Mouse (Mus musculus) heart, embryonic 16.5 days (tissue): ENCODE results near the gene Sfxn5. TPM values are rescaled to one million over a fixed set of nuclear protein-coding genes. Genes with fewer than 3 reads are reported as not detected.
A peak's percentile ranks its signal among the peaks of the same experiment; 100 is the strongest.

Source experiments
- ATAC-seq: fragments of 200-750 bp; cut with Nextera tagmentation; replicated peaks from 2 replicates; pipeline ENCODE4 v1.8.0; 2017; ENCODE audit warnings: moderate number of reproducible peaks; ENCODE audit not compliant: insufficient read depth, low FRiP score; ENCODE audit errors: extremely low read depth
- H3K27ac ChIP-seq: fragments of 300-500 bp; sonication (generic); 2 replicates; pipeline ENCODE4 v1.5.1; 2014; ENCODE audit warnings: mild to moderate bottlenecking, low read length, control low read depth, moderate library complexity
- H3K27me3 ChIP-seq: fragments of 300-500 bp; sonication (generic); 2 replicates; pipeline ENCODE4 v1.6.1; 2014; ENCODE audit warnings: low read length, mixed read lengths; ENCODE audit not compliant: control insufficient read depth, insufficient read depth
- H3K36me3 ChIP-seq: fragments of 300-500 bp; sonication (generic); 2 replicates; pipeline ENCODE4 v1.6.1; 2014; ENCODE audit not compliant: control insufficient read depth, insufficient read depth
- H3K4me1 ChIP-seq: fragments of 300-500 bp; sonication (generic); 2 replicates; pipeline ENCODE4 v1.6.1; 2014; ENCODE audit warnings: low read length, mixed read lengths; ENCODE audit not compliant: control insufficient read depth, insufficient read depth
- H3K4me2 ChIP-seq: fragments of 300-500 bp; sonication (generic); 2 replicates; pipeline ENCODE4 v1.6.1; 2014; ENCODE audit warnings: low read depth, mild to moderate bottlenecking, control low read depth, low read length
- H3K4me3 ChIP-seq: fragments of 300-500 bp; sonication (generic); 2 replicates; pipeline ENCODE4 v1.5.1; 2014; ENCODE audit warnings: mild to moderate bottlenecking, control low read depth, low read length
- H3K9ac ChIP-seq: fragments of 300-500 bp; sonication (generic); 2 replicates; pipeline ENCODE4 v1.6.1; 2014; ENCODE audit warnings: low read length, control low read depth
- H3K9me3 ChIP-seq: fragments of 300-500 bp; sonication (generic); replicated peaks from 2 replicates; pipeline ENCODE4 v1.6.1; 2016; ENCODE audit warnings: low read length; ENCODE audit not compliant: control insufficient read depth
- WGBS: fragments of 180-500 bp; shearing (Covaris S2); extraction: QIAGEN DNeasy Blood & Tissue Kit; methylation state at CpG from one replicate; pipeline ENCODE4 v1.1.7; 2014; 5-methylcytosine and 5-hydroxymethylcytosine counted together
- polyA plus RNA-seq: library from polyadenylated mRNA; unstranded; fragments of >200 nt; fragmentation: Nextera tagmentation; extraction: Ambion mirVana; gene quantifications from 2 replicates; pipeline ENCODE4 v1.2.1, GENCODE M21; 2015

Gene Sfxn5
- polyA plus RNA-seq = 3.2 and 4.9 TPM in 2 replicates

DNA sequence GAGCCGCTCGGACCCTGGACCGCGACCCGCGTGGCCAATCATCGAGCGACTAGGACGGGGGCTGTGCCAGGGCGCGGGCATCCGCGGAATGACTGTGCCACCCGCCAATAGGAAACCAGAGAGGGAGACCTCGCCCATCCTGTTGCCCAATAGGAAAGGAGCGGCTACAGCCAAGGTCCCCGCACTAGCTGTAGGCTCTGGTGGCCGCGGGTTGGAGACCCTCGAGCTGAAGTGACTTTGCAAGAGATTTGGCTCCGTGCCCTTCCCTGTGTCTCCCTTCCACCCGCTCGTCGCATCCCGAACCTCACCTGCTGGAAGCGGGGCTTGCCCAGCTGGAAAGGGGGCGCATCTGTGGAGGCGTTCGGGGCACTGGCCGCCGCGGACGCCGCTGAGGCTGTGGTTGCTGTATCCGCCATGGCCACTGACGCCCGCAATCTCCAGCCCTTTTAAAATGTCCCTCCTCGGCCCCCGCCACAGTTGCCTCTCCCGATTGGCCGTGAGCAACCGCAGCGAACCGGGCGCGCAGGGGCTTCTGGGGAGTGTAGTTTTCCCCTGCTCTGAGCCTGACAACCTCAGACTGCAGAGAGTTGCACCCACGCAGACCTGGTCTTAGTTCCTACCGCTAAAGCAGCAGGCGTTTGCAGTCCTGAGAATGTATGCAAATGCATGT, at the start of gene Sfxn5:
Sfxn5 (minus strand) TSS at position 423 of the 670 bp plus-strand sequence.
- peaks cover 7% of the 10 kb centered on the region for H3K4me1 ChIP-seq
- H3K4me3 ChIP-seq = peak within 1 kb of the TSS; percentile 83
- no peaks in the 10 kb centered on the region; the same call in 1 of the 2 replicates for H3K27me3 ChIP-seq
- WGBS = under 1% methylated on average over 49 of the region's 49 CpGs
- peak within 1 kb of the TSS; percentile 83 for H3K9ac ChIP-seq
- H3K4me2 ChIP-seq = peak within 1 kb of the TSS; percentile 99
- H3K27ac ChIP-seq = peak within 1 kb of the TSS; percentile 95
- H3K36me3 ChIP-seq = peaks cover 14% of the 10 kb centered on the region
- ATAC-seq = peak; percentile 97
- H3K9me3 ChIP-seq = no peaks in the 10 kb centered on the region

DNA sequence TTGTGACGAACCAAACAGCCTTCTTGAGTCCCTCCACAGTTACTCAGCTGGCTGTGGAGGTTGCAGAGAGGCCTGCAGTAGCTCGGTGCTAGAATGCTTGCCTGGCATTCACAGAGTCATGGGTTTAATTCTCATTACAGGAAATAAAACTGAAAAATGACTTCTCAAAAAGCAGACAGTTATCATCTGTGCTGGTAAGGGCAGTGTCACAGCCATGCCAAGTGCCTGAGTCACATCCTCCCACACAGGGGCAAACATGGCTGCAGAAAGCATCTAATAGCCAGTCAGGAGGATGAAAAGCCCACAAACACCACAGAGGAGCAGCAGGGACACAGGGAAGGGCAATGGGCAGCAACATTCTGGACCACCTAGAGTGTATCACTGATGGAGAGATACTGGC, 49.6 kb upstream of the Sfxn5 start:
- no peak for ATAC-seq
- no peaks in the 10 kb centered on the region for H3K36me3 ChIP-seq
- 79% methylated on average over 2 of the region's 2 CpGs for WGBS
- peaks cover 17% of the 10 kb centered on the region for H3K4me1 ChIP-seq
- no peak overlapping the region for H3K9ac ChIP-seq
- no peak overlapping the region for H3K4me3 ChIP-seq
- peaks cover 4% of the 10 kb centered on the region; the same call in 1 of the 2 replicates for H3K27me3 ChIP-seq
- no peak overlapping the region for H3K27ac ChIP-seq
- H3K4me2 ChIP-seq = no peak overlapping the region
- no peaks in the 10 kb centered on the region for H3K9me3 ChIP-seq

DNA sequence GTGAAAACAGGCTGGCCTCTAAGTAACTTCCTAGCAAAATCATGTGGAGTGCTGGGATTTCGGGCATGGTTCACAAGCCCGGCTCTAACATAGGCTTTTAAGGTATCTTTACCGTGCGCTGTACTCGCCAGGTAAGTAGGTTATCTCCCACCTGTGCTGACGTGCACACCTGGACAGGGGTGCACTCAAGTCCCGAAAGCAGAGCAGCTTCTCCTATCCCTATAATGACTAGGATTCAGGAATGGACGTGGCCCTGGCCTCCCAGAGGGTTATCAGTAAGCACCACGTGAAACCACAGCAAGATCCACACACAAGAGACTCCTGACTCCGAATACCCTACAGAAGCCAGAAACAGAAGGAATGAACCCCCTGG, 48.4 kb upstream of the Sfxn5 start:
- ATAC-seq = no peak
- Histone ChIP-seq H3K4me1 (peaks cover 17% of the 10 kb centered on the region), H3K27me3 (no peaks in the 10 kb centered on the region), H3K9ac (no peak overlapping the region), H3K36me3 (no peaks in the 10 kb centered on the region), H3K4me2 (no peak overlapping the region), H3K4me3 (no peak overlapping the region), H3K27ac (no peak overlapping the region), H3K9me3 (no peaks in the 10 kb centered on the region)
- WGBS = 77% methylated on average over 10 of the region's 10 CpGs

DNA sequence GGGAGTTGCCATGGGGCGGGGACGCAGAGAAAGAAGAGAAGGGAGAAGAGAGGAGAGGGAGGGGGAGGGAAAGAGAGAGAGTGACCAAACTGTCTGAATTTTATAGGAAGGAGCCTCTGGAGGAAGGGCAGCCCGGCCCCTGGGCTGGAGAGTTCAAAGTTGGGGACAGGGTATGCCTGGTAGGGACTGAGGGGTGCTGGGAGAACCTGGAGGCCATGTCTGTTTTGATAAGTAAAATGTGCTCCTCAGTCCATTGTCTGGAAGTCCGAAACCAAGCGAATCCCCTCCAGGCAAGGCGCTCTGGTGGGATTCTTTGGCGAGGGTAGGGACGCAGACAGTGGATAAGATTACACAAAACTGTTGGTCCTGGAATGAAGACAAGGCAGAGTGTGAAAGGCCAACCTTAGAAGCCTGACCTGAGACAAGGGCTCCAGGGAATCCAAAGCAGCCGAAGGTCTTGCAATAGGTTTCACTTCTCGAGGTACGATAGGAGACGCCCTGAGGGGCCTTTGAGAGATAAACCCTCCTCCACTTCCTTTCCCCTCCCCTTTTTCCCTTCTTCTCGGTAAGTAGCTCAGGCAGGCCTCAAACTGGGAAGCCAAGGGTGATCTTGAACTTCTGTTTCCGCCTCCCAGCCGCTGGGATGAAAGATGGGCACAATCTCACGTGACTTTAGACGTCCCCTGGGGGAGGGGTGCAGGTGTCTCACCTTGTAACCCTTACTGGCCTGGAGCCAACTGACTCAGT, 47.9 kb upstream of the Sfxn5 start:
- H3K9ac ChIP-seq = 0 out of 2 replicates have a peak overlapping the region, but pooled peaks have one; percentile 38
- peak; percentile 19; the same call in 1 of the 2 replicates for ATAC-seq
- WGBS = 24% methylated on average over 17 of the region's 17 CpGs
- peak overlapping the region; percentile 59 for H3K4me2 ChIP-seq
- peak overlapping the region; percentile 22 for H3K4me3 ChIP-seq
- no peaks in the 10 kb centered on the region for H3K36me3 ChIP-seq
- H3K9me3 ChIP-seq = no peaks in the 10 kb centered on the region
- H3K27ac ChIP-seq = no peak overlapping the region; the same call in 1 of the 2 replicates
- no peaks in the 10 kb centered on the region for H3K27me3 ChIP-seq
- peaks cover 17% of the 10 kb centered on the region for H3K4me1 ChIP-seq

DNA sequence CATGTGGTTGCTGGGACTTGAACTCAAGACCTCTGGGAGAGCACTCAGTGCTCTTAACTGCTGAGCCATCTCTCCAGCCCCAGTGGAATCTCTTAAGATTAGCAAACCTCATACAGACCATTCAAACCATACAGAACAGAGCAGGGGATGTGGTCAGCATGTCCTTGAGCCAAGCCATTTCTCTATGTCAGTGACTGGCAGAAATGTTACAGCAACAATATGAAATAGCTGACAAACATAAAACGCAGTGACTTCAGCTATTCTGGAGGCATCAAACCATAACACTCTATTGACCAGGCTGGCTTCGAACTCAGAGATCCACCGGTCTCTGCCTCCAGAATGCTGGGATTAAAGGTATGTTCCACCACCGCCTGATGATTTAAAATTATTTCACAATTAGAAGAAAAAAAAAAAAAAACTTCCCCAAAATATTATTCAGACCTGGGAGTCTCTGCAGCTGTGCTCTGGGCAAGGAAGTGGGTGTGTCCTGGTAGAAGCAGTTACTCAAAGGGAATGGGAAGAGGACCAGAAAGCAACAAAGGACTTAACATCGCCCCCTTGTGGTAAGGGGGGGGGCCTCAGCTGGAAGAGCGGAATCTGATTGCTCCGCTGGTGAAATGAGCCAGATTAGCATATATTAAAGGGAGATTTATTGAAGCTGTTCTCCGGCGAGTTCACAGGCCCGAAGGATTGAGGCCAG, 47.1 kb upstream of the Sfxn5 start:
- H3K36me3 ChIP-seq = no peaks in the 10 kb centered on the region
- H3K27me3 ChIP-seq = no peaks in the 10 kb centered on the region
- H3K4me2 ChIP-seq = peak overlapping the region; percentile 59
- no peaks in the 10 kb centered on the region for H3K9me3 ChIP-seq
- ATAC-seq = peak; percentile 86
- H3K4me1 ChIP-seq = peaks cover 17% of the 10 kb centered on the region
- H3K9ac ChIP-seq = no peak overlapping the region
- WGBS = 27% methylated on average over 10 of the region's 10 CpGs
- H3K4me3 ChIP-seq = peak overlapping the region; percentile 22
- no peak overlapping the region; the same call in 1 of the 2 replicates for H3K27ac ChIP-seq

DNA sequence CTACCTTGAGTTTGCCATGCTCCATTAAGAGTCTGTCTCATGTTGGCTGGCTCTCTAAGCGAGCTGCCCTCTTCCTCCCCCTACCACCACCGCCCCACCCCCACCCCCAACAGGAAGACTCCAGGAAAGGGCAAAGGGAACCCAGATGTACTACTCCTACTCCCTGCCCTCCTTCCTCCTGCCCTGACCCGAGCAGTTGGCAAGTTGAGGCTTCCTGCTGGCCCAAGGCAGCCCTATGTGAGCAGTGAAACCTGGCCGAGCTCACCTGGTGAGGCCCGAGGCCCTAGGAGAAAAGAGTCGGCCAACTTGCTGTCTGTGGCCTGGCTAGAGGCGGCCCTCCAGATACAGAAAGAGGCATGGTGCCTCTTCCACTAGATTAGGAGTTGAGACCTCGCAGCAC, 45.4 kb upstream of the Sfxn5 start:
- WGBS = 52% methylated on average over 8 of the region's 8 CpGs
- no peaks in the 10 kb centered on the region for H3K36me3 ChIP-seq
- no peak overlapping the region for H3K4me3 ChIP-seq
- no peak overlapping the region for H3K27ac ChIP-seq
- peaks cover 17% of the 10 kb centered on the region for H3K4me1 ChIP-seq
- H3K9me3 ChIP-seq = no peaks in the 10 kb centered on the region
- H3K4me2 ChIP-seq = no peak overlapping the region
- no peaks in the 10 kb centered on the region for H3K27me3 ChIP-seq
- no peak overlapping the region for H3K9ac ChIP-seq
- no peak for ATAC-seq

DNA sequence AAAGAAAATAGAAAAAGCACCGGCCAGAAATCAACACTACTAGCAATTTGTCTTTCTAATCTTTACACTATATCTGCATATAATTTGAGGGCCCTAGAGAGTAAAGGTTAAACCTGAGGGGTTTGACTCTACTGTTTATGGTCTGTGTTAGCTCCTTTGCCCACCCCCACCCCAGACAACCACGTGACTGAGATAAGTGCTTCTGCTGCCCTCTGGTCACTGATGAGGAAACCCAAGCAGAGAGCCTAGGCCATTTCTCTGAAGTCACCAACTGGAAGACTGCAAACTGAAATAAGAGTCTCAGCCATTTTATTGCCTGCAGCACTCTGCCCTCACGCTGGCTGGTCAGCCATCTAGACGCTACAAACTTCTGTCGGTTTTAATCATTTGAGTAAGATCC, 44.7 kb upstream of the Sfxn5 start:
- Histone ChIP-seq H3K4me1 (peaks cover 17% of the 10 kb centered on the region), H3K27ac (no peak overlapping the region), H3K9ac (no peak overlapping the region), H3K36me3 (no peaks in the 10 kb centered on the region), H3K4me3 (no peak overlapping the region), H3K9me3 (no peaks in the 10 kb centered on the region), H3K27me3 (no peaks in the 10 kb centered on the region), H3K4me2 (no peak overlapping the region)
- ATAC-seq = no peak
- 56% methylated on average over 5 of the region's 5 CpGs for WGBS

DNA sequence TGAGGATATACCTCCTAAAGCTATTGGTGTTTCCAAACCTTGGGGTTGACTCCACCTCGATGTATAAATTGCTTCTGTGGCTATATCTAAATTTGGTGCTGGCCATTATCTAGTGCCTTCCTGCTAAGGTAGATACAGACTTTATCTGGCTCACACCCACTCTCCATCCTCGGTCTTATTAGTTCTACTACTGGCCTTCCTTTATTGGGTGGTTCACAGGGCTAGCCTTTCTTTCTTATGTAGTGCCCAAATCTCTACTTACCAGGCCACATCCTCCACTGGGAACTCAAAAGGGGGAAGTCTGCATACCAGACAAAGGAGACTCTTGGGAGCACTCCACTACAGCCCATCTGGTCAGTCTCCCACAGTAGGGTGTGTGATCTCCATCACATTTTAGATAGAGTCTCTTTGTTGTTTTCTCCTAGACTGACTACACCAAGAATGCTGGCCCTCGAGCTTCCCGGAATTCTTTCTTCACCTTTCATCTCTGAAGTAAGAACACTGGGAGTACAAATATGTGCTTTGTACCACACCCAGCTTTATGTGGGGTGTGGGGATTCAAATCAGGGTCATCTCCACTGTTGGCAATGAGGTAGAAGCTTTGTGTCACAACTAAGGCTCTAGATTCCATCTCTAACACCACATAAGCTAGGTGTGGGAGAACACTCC, 44.0 kb upstream of the Sfxn5 start:
- no peak for ATAC-seq
- H3K4me3 ChIP-seq = no peak overlapping the region
- 54% methylated on average over 4 of the region's 4 CpGs for WGBS
- no peak overlapping the region for H3K4me2 ChIP-seq
- no peak overlapping the region for H3K27ac ChIP-seq
- no peak overlapping the region for H3K9ac ChIP-seq
- peaks cover 20% of the 10 kb centered on the region for H3K4me1 ChIP-seq
- no peaks in the 10 kb centered on the region for H3K36me3 ChIP-seq
- no peaks in the 10 kb centered on the region for H3K27me3 ChIP-seq
- no peaks in the 10 kb centered on the region for H3K9me3 ChIP-seq
